Mouse (Mus musculus) E14TG2a.4 (cell line): ENCODE measurements around the gene Gm17359.

Source experiments
- H3K27me3 ChIP-seq: 2 replicates; pipeline ENCODE4 v1.6.1; 2014; ENCODE audit warnings: low read length, control low read depth; ENCODE audit not compliant: insufficient read depth
- H3K36me3 ChIP-seq: 2 replicates; pipeline ENCODE4 v1.6.1; 2014; ENCODE audit warnings: low read length, control low read depth; ENCODE audit not compliant: insufficient read depth
- H3K4me1 ChIP-seq: replicated peaks from 2 replicates; pipeline ENCODE4 v1.6.1; 2014; ENCODE audit warnings: low read depth, low read length, control low read depth
- H3K4me3 ChIP-seq: replicated peaks from 2 replicates; pipeline ENCODE4 v1.5.1; 2014; ENCODE audit warnings: mild to moderate bottlenecking, low read length
- H3K9me3 ChIP-seq: 2 replicates; pipeline ENCODE4 v1.6.1; 2014; ENCODE audit warnings: low read length, control low read depth
- CTCF ChIP-seq: conservative IDR thresholded peaks from 2 replicates; pipeline ENCODE4 v1.5.1; 2014; ENCODE audit warnings: low read length
- NANOG ChIP-seq: IDR thresholded peaks from 2 replicates; pipeline ENCODE4 v1.6.1; 2014; ENCODE audit warnings: borderline replicate concordance, low read length, mixed read lengths
- POU5F1 ChIP-seq: IDR thresholded peaks from 2 replicates; pipeline ENCODE4 v1.6.1; 2014; ENCODE audit warnings: low read length, borderline replicate concordance

Gm17359 gene

DNA sequence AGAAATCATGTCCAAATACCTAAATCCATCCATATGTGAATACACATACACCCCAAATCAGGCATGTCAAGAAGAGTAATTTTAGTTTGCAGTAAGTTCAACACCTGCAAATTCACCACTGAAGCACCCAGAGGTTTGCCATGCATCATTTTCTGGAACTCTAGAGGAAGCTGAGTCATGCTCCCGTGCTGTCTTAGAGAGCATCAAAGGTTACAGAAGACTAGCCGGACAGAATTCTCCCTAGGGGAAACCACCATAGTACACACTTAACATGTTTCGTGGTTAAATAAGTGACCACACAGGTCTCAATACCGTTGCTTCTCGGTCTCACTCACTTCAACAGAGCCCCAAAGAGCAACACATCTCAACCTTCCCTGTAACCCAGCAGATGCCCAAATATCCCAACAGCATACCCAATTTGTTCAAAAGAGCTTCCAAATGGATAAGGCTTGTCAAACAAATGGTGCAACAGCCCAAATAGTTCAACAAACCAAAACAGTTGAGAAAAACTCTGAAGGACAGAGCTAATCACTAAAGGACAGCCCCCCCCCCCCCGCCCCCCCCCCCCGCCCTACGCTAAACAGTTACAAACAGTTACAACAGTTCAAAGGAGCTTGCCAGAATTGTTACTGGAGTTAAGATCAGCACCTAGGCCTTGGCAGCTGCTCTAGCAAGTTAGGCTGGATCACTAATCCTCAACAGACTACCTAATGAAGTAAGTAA is at the start of gene Gm17359:
Gene Gm17359, plus strand, starts transcription at position 618 of the 723 bp plus-strand sequence.
- Histone ChIP-seq H3K27me3 (no peaks in the 10 kb centered on the region), H3K9me3 (no peaks in the 10 kb centered on the region)
- TF ChIP-seq CTCF (no peak), NANOG (no peak), POU5F1 (no peak)

DNA sequence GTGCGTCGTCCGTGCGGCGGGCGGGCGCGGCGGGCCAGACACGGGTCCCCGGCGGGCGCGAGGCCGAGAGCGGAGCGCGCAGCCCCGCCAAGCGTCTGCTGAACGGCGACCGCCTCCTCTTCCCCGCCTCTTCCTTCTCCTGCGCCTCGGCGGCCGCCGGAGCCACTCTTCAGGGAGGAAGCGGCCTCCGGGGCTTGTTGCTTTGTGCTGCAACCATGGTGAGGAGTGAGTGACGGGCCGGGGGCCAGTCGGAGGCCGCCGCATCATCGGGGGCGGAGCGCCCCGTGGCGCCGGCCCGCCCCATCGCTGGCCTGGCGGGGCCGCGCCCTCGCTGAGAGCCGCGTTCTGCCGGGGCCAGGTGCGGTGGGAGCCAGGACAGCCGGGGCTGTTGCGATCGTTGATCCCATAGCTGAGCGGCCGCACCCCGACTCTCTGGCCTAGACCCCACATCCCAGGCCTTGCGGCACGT is 49.3 kb upstream of the Gm17359 start:
- Histone ChIP-seq H3K36me3 (no peaks in the 10 kb centered on the region), H3K9me3 (no peaks in the 10 kb centered on the region), H3K27me3 (peaks cover 42% of the 10 kb centered on the region), H3K4me3 (peak overlapping the region; percentile 97), H3K4me1 (peaks cover 35% of the 10 kb centered on the region)
- TF ChIP-seq NANOG = no peak
- TF ChIP-seq POU5F1 = no peak
- no peak for TF ChIP-seq CTCF

More for the DNA sequence above, at the start of gene Gm17359:
- Histone ChIP-seq H3K4me1 (no peaks in the 10 kb centered on the region), H3K4me3 (no peak within 1 kb of the TSS), H3K36me3 (no peaks in the 10 kb centered on the region)

DNA sequence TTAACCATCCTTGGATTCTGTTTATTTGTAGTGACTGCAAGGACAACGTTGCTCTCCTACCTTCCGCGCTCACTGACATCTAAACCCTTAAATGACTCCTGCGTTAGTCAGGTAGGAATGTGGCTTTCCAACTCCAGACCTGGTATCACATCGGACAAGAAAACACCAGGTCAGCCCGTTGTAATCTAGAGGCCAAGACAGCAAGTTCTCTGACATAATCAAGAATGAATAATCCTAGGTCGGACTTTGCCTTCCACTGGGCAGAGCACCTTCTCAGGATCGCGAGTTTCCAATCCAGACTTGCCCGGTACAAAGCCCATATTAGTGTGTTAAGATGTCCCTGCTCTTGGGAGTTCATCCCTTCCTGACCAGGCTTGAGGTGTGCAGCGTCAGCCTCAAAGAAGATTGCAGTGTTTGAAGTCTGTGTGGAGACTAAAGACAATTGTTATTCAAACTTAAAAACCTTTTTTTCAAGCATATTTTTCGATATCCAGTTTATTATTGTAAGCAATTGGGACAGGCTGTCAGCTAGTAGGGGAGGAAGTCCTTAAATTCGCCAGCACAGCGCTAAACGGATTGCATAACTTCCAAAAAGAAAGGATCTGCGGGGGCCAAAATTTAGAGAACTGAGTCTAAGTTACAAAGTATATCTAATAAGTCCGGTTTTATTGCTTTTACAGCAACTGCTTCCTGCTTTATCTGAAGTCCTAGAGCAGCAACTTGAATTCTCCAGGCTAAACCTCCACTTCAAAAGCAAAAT is 48.6 kb upstream of the Gm17359 start:
- Histone ChIP-seq H3K27me3 (peaks cover 42% of the 10 kb centered on the region), H3K4me1 (peaks cover 29% of the 10 kb centered on the region), H3K36me3 (no peaks in the 10 kb centered on the region), H3K4me3 (peak overlapping the region; percentile 97), H3K9me3 (no peaks in the 10 kb centered on the region)
- TF ChIP-seq CTCF (no peak), NANOG (no peak), POU5F1 (no peak)

DNA sequence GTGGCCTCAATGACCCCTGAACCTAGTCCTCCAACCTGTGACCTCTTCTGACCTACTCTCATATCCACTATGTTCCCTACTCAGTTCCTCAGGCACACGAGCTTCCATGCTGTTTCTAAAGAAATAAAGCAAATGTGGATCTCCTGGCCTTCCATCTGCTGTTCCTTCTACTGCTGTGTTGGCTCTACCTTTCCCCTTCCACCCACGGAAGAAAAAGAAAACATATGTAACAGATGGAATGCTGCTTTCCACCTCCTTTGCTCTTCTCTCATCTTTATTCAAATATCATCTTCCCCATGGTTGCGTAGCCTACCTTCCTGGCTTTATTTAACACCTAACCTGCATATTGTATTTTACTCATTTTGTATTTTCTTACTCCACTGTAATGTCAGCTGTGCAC is 47.4 kb upstream of the Gm17359 start:
- peaks cover 26% of the 10 kb centered on the region for H3K4me1 ChIP-seq
- no peaks in the 10 kb centered on the region for H3K36me3 ChIP-seq
- peaks cover 44% of the 10 kb centered on the region for H3K27me3 ChIP-seq
- TF ChIP-seq CTCF (no peak), NANOG (no peak), POU5F1 (no peak)
- no peaks in the 10 kb centered on the region for H3K9me3 ChIP-seq
- no peak overlapping the region for H3K4me3 ChIP-seq

DNA sequence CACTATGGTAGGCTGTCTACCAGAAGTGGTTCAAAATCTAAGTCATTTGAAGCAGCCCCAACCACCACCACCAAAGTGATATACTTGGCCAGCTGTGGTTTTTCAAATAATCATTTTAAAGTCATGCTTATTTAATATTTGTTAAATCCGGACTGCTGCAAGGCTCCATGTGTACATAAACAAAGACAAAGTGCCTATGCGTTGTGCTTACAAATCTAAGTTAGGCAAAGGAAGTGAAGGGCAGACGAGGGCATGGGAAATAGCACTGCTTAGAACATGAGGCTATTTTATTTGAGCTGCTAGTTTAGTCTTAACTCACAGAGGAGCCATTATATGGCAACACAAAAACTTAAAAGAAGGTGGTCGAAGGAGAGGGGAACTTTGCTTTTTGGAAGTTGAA is 43.4 kb upstream of the Gm17359 start:
- H3K4me1 ChIP-seq = peaks cover 1% of the 10 kb centered on the region
- TF ChIP-seq POU5F1 (no peak), NANOG (no peak), CTCF (no peak)
- H3K4me3 ChIP-seq = no peak overlapping the region
- H3K27me3 ChIP-seq = peaks cover 32% of the 10 kb centered on the region
- H3K9me3 ChIP-seq = no peaks in the 10 kb centered on the region
- H3K36me3 ChIP-seq = no peaks in the 10 kb centered on the region

DNA sequence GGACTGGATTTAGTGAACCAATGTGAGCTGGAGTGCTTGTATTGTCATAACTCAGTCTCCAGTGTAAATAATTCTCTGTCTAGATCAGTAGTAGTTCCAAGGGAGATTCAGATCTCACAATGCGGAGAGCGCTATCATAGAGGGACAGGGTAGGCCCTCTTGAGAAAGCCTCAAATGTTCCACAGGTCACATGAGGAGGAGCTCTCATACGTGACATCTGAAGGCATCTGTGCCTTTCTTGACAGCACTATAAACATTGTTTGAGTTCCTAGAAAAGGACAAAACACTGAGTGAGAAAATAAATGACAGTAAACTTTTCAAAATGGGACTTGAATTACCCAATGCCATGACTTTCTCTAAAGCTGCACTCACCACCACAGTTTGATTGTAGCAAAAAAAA is 41.8 kb upstream of the Gm17359 start:
- H3K9me3 ChIP-seq = no peaks in the 10 kb centered on the region
- TF ChIP-seq CTCF = no peak
- no peak for TF ChIP-seq NANOG
- no peak for TF ChIP-seq POU5F1
- H3K4me3 ChIP-seq = no peak overlapping the region
- H3K27me3 ChIP-seq = peaks cover 19% of the 10 kb centered on the region
- H3K4me1 ChIP-seq = peaks cover under 1% of the 10 kb centered on the region; the same call in 1 of the 2 replicates
- H3K36me3 ChIP-seq = no peaks in the 10 kb centered on the region

DNA sequence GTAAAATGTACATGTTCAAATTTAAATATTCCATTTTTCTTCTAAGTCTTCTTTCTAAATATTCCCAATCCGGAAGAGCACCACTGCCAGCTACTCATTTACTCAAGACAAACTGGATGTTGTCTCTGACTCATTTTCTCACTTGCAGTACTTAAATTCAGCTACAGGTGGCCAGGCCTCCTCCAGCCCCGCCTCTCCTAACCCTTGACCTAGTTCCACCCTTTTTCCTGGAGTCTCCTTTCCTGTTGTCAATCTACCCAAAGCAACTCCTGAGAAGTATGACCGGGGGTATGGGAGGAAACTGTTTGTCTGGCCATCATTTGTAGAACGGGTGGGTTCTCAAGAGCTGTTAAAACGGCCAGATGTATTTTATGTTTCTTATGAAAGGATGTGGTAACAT is 40.4 kb upstream of the Gm17359 start:
- Histone ChIP-seq H3K36me3 (no peaks in the 10 kb centered on the region), H3K9me3 (no peaks in the 10 kb centered on the region), H3K4me3 (no peak overlapping the region), H3K4me1 (peaks cover 3% of the 10 kb centered on the region; the same call in 1 of the 2 replicates), H3K27me3 (peaks cover 9% of the 10 kb centered on the region)
- TF ChIP-seq NANOG (no peak), CTCF (no peak), POU5F1 (no peak)

DNA sequence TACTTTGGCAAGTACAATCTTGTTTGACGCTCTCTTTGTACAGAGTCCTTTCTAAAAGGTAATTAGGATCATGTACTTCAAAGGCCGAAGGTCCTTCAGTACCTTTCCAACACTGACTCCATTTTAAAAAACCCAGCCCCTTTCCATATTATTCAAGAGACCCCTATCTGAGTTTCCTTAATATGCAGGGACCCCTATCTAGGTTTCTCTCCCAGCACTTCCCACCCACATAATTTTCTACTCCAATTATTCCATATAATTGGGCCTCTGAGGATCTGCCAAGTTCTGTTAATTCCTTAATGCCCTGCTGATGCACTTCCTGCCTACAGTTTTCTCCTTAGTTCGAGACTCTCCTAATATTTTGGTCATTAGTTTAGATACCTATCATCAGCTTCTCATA is 39.9 kb upstream of the Gm17359 start:
- H3K36me3 ChIP-seq = no peaks in the 10 kb centered on the region
- TF ChIP-seq NANOG = no peak
- no peak for TF ChIP-seq CTCF
- TF ChIP-seq POU5F1 = no peak
- H3K4me1 ChIP-seq = peaks cover 3% of the 10 kb centered on the region; the same call in 1 of the 2 replicates
- no peaks in the 10 kb centered on the region for H3K9me3 ChIP-seq
- H3K27me3 ChIP-seq = peaks cover 6% of the 10 kb centered on the region; the same call in 1 of the 2 replicates
- H3K4me3 ChIP-seq = no peak overlapping the region

DNA sequence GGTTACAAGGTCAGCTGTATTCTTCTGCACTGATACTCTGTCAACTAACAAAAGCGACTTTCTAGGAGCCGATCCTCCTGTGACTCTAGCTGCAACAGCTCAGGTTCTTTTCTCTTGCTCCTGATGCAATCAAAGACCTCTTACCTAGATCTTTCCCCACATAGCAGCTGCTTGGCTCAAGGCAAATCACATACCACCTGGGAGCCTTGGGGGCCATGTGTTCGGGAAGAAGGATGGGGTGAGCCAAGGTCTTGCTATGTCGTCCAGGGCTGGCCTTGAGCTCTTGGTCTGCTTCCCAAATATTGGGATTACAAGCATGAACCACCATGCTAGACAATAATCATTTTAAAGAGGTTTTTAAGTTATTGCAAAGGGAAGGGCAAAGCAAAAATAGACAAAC is 39.2 kb upstream of the Gm17359 start:
- Histone ChIP-seq H3K27me3 (peaks cover 6% of the 10 kb centered on the region; the same call in 1 of the 2 replicates), H3K36me3 (no peaks in the 10 kb centered on the region), H3K9me3 (no peaks in the 10 kb centered on the region), H3K4me3 (no peak overlapping the region), H3K4me1 (peaks cover 3% of the 10 kb centered on the region; the same call in 1 of the 2 replicates)
- TF ChIP-seq NANOG = no peak
- no peak for TF ChIP-seq POU5F1
- TF ChIP-seq CTCF = no peak
